Mouse (Mus musculus): ENCODE data around the gene Parp16.

- TF ChIP-seq POLR2A (IDR thresholded peaks at IDR 0.05; ENCODE audit: borderline replicate concordance, extremely low read depth, low read depth, low read length) (no peak), CTCF (IDR thresholded peaks at IDR 0.05; ENCODE audit: insufficient read depth, low read length) (no peak)
Observed at GRCm38 (mm10) chr9:65231284-65231683, 36.1 kb downstream of the Parp16 start.
